Mouse (Mus musculus): ENCODE data around the gene 2610528J11Rik.

The 2610528J11Rik gene

GRCm38 (mm10) chr4:118542510-118543157, 15.8 kb downstream of the 2610528J11Rik start:
- DNase-seq (ENCODE audit: low spot score) = no peak

GRCm38 (mm10) chr4:118543158-118543530, 16.3 kb downstream of the 2610528J11Rik start:
- DNase-seq (ENCODE audit: low spot score) = no peak

- no peak for DNase-seq (ENCODE audit: low spot score)
Measured at GRCm38 (mm10) chr4:118543592-118544260, 16.9 kb downstream of the 2610528J11Rik start, which contains the start of gene Tmem125. Gene Tmem125 (minus strand): TSS chr4:118544044.

- no peak for DNase-seq (ENCODE audit: low spot score)
Measured at GRCm38 (mm10) chr4:118544441-118545127, 17.8 kb downstream of the 2610528J11Rik start.

GRCm38 (mm10) chr4:118547424-118548129, 20.8 kb downstream of the 2610528J11Rik start:
- peak; percentile 98 for DNase-seq (ENCODE audit: low spot score)

- peak; percentile 72 for DNase-seq (ENCODE audit: low spot score)
Measured at GRCm38 (mm10) chr4:118548130-118548480, 21.3 kb downstream of the 2610528J11Rik start.

GRCm38 (mm10) chr4:118553039-118553649, 26.3 kb downstream of the 2610528J11Rik start:
- DNase-seq (ENCODE audit: low spot score) = no peak

- no peak for DNase-seq (ENCODE audit: low spot score)
Measured at GRCm38 (mm10) chr4:118564062-118564925, 37.5 kb downstream of the 2610528J11Rik start.

- DNase-seq (ENCODE audit: low spot score) = no peak
Measured at GRCm38 (mm10) chr4:118564926-118565279, 38.1 kb downstream of the 2610528J11Rik start.

- DNase-seq (ENCODE audit: low spot score) = no peak
Measured at GRCm38 (mm10) chr4:118566161-118566676, 39.4 kb downstream of the 2610528J11Rik start.

- DNase-seq (ENCODE audit: low spot score) = no peak
Measured at GRCm38 (mm10) chr4:118568709-118569108, 41.9 kb downstream of the 2610528J11Rik start.

- DNase-seq (ENCODE audit: low spot score) = no peak
Measured at GRCm38 (mm10) chr4:118569320-118569719, 42.5 kb downstream of the 2610528J11Rik start.

GRCm38 (mm10) chr4:118571441-118571840, 44.6 kb downstream of the 2610528J11Rik start:
- DNase-seq (ENCODE audit: low spot score) = no peak

- DNase-seq (ENCODE audit: low spot score) = peak; percentile 69
Measured at GRCm38 (mm10) chr4:118576097-118576496, 49.3 kb downstream of the 2610528J11Rik start.

- DNase-seq (ENCODE audit: low spot score) = no peak
Measured at GRCm38 (mm10) chr4:118579313-118579712, 52.5 kb downstream of the 2610528J11Rik start.

All from urinary bladder, postnatal 10 days (tissue).